Mouse (Mus musculus): ENCODE measurements at regions not wholly inside any gene's neighbourhood (a gene's known extent, or its start where the extent isn't known, plus 50 kb on each side); places are given as distances from the start of the nearest gene placed in this dataset.

DNA sequence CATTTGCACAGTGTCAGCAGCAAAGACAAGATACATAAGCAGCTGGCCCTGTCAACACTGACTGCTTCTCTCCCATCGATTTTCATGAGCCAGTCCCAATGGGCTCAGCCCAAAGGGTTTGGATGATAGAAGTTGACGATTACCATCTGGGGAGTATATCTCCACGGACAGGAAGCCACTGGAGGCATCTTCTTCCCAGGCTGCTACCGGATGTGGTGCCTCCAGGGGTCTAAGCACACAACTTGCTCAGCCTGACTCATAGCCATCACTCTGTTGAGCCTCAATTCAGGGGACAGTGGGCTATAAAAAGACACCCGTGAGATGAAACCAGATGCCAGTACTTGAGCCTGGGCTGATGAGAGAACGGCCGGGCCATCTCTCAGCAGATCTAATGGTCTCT, 71.1 kb upstream of the Hif1a start:
- TF ChIP-seq POLR2A (IDR thresholded peaks at IDR 0.05; ENCODE audit: borderline replicate concordance, insufficient read depth, low read length) (no peak), CTCF (IDR thresholded peaks at IDR 0.05; ENCODE audit: borderline replicate concordance, insufficient read depth, low read depth, low read length) (no peak)

Data from cerebellum, adult 2 months (tissue).